Mouse (Mus musculus): Measurements from ENCODE around the gene Dusp16. TPM values are rescaled to one million over a fixed set of nuclear protein-coding genes. Genes with fewer than 3 reads are reported as not detected.

Gene Dusp16
- polyA plus RNA-seq, 1 experiment, result 21.1 TPM

- 27% methylated on average over 5 of the region's 5 CpGs for WGBS
- no peaks in the 10 kb centered on the region for H3K4me1 ChIP-seq (ENCODE audit: control insufficient read depth, insufficient read depth, low read length)
- TF ChIP-seq CTCF (IDR thresholded peaks at IDR 0.05; ENCODE audit: insufficient read depth, low read length), result no peak
- TF ChIP-seq POLR2A (IDR thresholded peaks at IDR 0.05; ENCODE audit: borderline replicate concordance, extremely low read depth, low read depth, low read length), result no peak
- H3K4me3 ChIP-seq (replicated peaks; ENCODE audit: extremely low read depth, low read depth, low read length), result no peak overlapping the region
- DNase-seq, result no peak
These were observed 27.3 kb upstream of the Dusp16 start for GRCm38 (mm10) chr6:134819741-134820140.

- WGBS, result 45% methylated on average over 12 of the region's 12 CpGs
- TF ChIP-seq POLR2A (IDR thresholded peaks at IDR 0.05; ENCODE audit: borderline replicate concordance, extremely low read depth, low read depth, low read length) (no peak), CTCF (IDR thresholded peaks at IDR 0.05; ENCODE audit: insufficient read depth, low read length) (no peak)
- no peak overlapping the region for H3K4me3 ChIP-seq (replicated peaks; ENCODE audit: extremely low read depth, low read depth, low read length)
- no peak for DNase-seq
- no peaks in the 10 kb centered on the region for H3K4me1 ChIP-seq (ENCODE audit: control insufficient read depth, insufficient read depth, low read length)
These were observed 24.9 kb upstream of the Dusp16 start for GRCm38 (mm10) chr6:134817051-134817928.

- WGBS, result 68% methylated on average over 1 of the region's 1 CpGs
- Histone ChIP-seq H3K4me3 (replicated peaks; ENCODE audit: extremely low read depth, low read depth, low read length) (no peak overlapping the region), H3K4me1 (ENCODE audit: control insufficient read depth, insufficient read depth, low read length) (no peaks in the 10 kb centered on the region)
- TF ChIP-seq POLR2A (IDR thresholded peaks at IDR 0.05; ENCODE audit: borderline replicate concordance, extremely low read depth, low read depth, low read length) (no peak), CTCF (IDR thresholded peaks at IDR 0.05; ENCODE audit: insufficient read depth, low read length) (no peak)
- DNase-seq, result no peak
These were observed 20.6 kb upstream of the Dusp16 start for GRCm38 (mm10) chr6:134813066-134813465.

- Histone ChIP-seq H3K4me1 (ENCODE audit: control insufficient read depth, insufficient read depth, low read length) (peaks cover 3% of the 10 kb centered on the region; the same call in 1 of the 2 replicates), H3K4me3 (replicated peaks; ENCODE audit: extremely low read depth, low read depth, low read length) (no peak overlapping the region)
- no peak for DNase-seq
- TF ChIP-seq CTCF (IDR thresholded peaks at IDR 0.05; ENCODE audit: insufficient read depth, low read length) (no peak), POLR2A (IDR thresholded peaks at IDR 0.05; ENCODE audit: borderline replicate concordance, extremely low read depth, low read depth, low read length) (no peak)
- WGBS, result 88% methylated on average over 11 of the region's 11 CpGs
These were observed 15.4 kb upstream of the Dusp16 start for GRCm38 (mm10) chr6:134807794-134808193.

- no peak for TF ChIP-seq CTCF (IDR thresholded peaks at IDR 0.05; ENCODE audit: insufficient read depth, low read length)
- no peak for TF ChIP-seq POLR2A (IDR thresholded peaks at IDR 0.05; ENCODE audit: borderline replicate concordance, extremely low read depth, low read depth, low read length)
- 61% methylated on average over 2 of the region's 2 CpGs for WGBS
These were observed 14.7 kb upstream of the Dusp16 start for GRCm38 (mm10) chr6:134807091-134807490.

GRCm38 (mm10) chr6:134806130-134806529, 13.7 kb upstream of the Dusp16 start:
- WGBS, result 79% methylated on average over 6 of the region's 6 CpGs
- no peak for DNase-seq
- no peak for TF ChIP-seq POLR2A (IDR thresholded peaks at IDR 0.05; ENCODE audit: borderline replicate concordance, extremely low read depth, low read depth, low read length)
- TF ChIP-seq CTCF (IDR thresholded peaks at IDR 0.05; ENCODE audit: insufficient read depth, low read length), result no peak
- H3K4me1 ChIP-seq (ENCODE audit: control insufficient read depth, insufficient read depth, low read length), result peaks cover 6% of the 10 kb centered on the region
- H3K4me3 ChIP-seq (replicated peaks; ENCODE audit: extremely low read depth, low read depth, low read length), result no peak overlapping the region

More at GRCm38 (mm10) chr6:134807091-134807490, 14.7 kb upstream of the Dusp16 start:
- no peak overlapping the region for H3K4me3 ChIP-seq (replicated peaks; ENCODE audit: extremely low read depth, low read depth, low read length)
- H3K4me1 ChIP-seq (ENCODE audit: control insufficient read depth, insufficient read depth, low read length), result peaks cover 4% of the 10 kb centered on the region
- no peak for DNase-seq

- no peak for TF ChIP-seq CTCF (IDR thresholded peaks at IDR 0.05; ENCODE audit: insufficient read depth, low read length)
- no peak for TF ChIP-seq POLR2A (IDR thresholded peaks at IDR 0.05; ENCODE audit: borderline replicate concordance, extremely low read depth, low read depth, low read length)
- WGBS, result 71% methylated on average over 5 of the region's 5 CpGs
- no peak for DNase-seq
- peaks cover 6% of the 10 kb centered on the region for H3K4me1 ChIP-seq (ENCODE audit: control insufficient read depth, insufficient read depth, low read length)
- no peak overlapping the region for H3K4me3 ChIP-seq (replicated peaks; ENCODE audit: extremely low read depth, low read depth, low read length)
These were observed 12.4 kb upstream of the Dusp16 start for GRCm38 (mm10) chr6:134804736-134805277.

- Histone ChIP-seq H3K4me3 (replicated peaks; ENCODE audit: extremely low read depth, low read depth, low read length) (no peak overlapping the region), H3K4me1 (ENCODE audit: control insufficient read depth, insufficient read depth, low read length) (peaks cover 6% of the 10 kb centered on the region)
- TF ChIP-seq CTCF (IDR thresholded peaks at IDR 0.05; ENCODE audit: insufficient read depth, low read length) (no peak), POLR2A (IDR thresholded peaks at IDR 0.05; ENCODE audit: borderline replicate concordance, extremely low read depth, low read depth, low read length) (peak; percentile 31; the same call in 1 of the 2 replicates)
- peak; percentile 61 for DNase-seq
- WGBS, result 55% methylated on average over 9 of the region's 9 CpGs
These were observed 10.2 kb upstream of the Dusp16 start for GRCm38 (mm10) chr6:134802641-134803043.

GRCm38 (mm10) chr6:134801483-134801882, 9.1 kb upstream of the Dusp16 start:
- H3K4me3 ChIP-seq (replicated peaks; ENCODE audit: extremely low read depth, low read depth, low read length), result no peak overlapping the region
- no peak for DNase-seq
- 61% methylated on average over 1 of the region's 1 CpGs for WGBS
- TF ChIP-seq CTCF (IDR thresholded peaks at IDR 0.05; ENCODE audit: insufficient read depth, low read length) (no peak), POLR2A (IDR thresholded peaks at IDR 0.05; ENCODE audit: borderline replicate concordance, extremely low read depth, low read depth, low read length) (no peak)
- peaks cover 6% of the 10 kb centered on the region for H3K4me1 ChIP-seq (ENCODE audit: control insufficient read depth, insufficient read depth, low read length)

Data from lung, adult 2 months (tissue).